Mouse (Mus musculus) embryo, embryonic 11 days (tissue): Measurements from ENCODE around the gene Ramp1.

ENCODE experiments used
- DNase-seq: peaks from one replicate; pipeline ENCODE4 v3.0.0-alpha.2; 2015

Gene Ramp1

GRCm38 (mm10) chr1:91240685-91241084 lies 61.1 kb downstream of the Ramp1 start:
- DNase-seq = no peak

- no peak for DNase-seq
Observed at GRCm38 (mm10) chr1:91241249-91241648, 61.6 kb downstream of the Ramp1 start.

- no peak for DNase-seq
Observed at GRCm38 (mm10) chr1:91248242-91248641, 68.6 kb downstream of the Ramp1 start.

- DNase-seq = no peak
Observed at GRCm38 (mm10) chr1:91248970-91249369, 69.3 kb downstream of the Ramp1 start.

- DNase-seq = peak; percentile 98
Observed at GRCm38 (mm10) chr1:91249564-91250414, 70.2 kb downstream of the Ramp1 start, which contains the start of gene Ube2f. Ube2f (plus strand) TSS chr1:91250304.

GRCm38 (mm10) chr1:91250415-91251147 lies 71.0 kb downstream of the Ramp1 start:
- peak; percentile 22 for DNase-seq

- no peak for DNase-seq
Observed at GRCm38 (mm10) chr1:91251148-91251650, 71.6 kb downstream of the Ramp1 start.

GRCm38 (mm10) chr1:91251927-91252326 lies 72.3 kb downstream of the Ramp1 start:
- peak; percentile 26 for DNase-seq

GRCm38 (mm10) chr1:91257918-91258317 lies 78.3 kb downstream of the Ramp1 start:
- DNase-seq = no peak

GRCm38 (mm10) chr1:91259794-91260193 lies 80.2 kb downstream of the Ramp1 start:
- DNase-seq = no peak

- no peak for DNase-seq
Observed at GRCm38 (mm10) chr1:91262508-91262907, 82.9 kb downstream of the Ramp1 start.

- DNase-seq = no peak
Observed at GRCm38 (mm10) chr1:91272260-91272659, 92.6 kb downstream of the Ramp1 start.
